Mouse (Mus musculus): ENCODE data around the gene Gm5938. TPM values are rescaled to one million over a fixed set of nuclear protein-coding genes. Genes with fewer than 3 reads are reported as not detected.

Gm5938 gene
- not detected for total RNA-seq (2021)
- long read RNA-seq: 0 reads

GRCm38 (mm10) chrX:78125167-78125566 is at the start of gene Gm5938:
TSS of gene Gm5938 (plus strand) at chrX:78125467.
- DNase-seq (ENCODE audit: low spot score in 2 of 2): no peak

GRCm38 (mm10) chrX:78091274-78091673 is 34.0 kb upstream of the Gm5938 start, which contains the start of gene Obp1a:
TSS of gene Obp1a (minus strand) at chrX:78091374.
- DNase-seq (ENCODE audit: low spot score in 2 of 2): no peak

Other genes starting within 250 kb of the Gm5938 start
- not detected for gene 5430402E10Rik, start 200.4 kb upstream of the Gm5938 start, total RNA-seq (2021)
- gene Obp1a, start 34.1 kb upstream of the Gm5938 start, total RNA-seq (2021): not detected
- not detected for gene Obp1b, start 61.3 kb downstream of the Gm5938 start, total RNA-seq (2021)
- not detected for gene Gm14743, start 120.5 kb downstream of the Gm5938 start, total RNA-seq (2021)
- not detected for gene 4930480E11Rik, start 244.2 kb downstream of the Gm5938 start, total RNA-seq (2021)

Measured in layer of hippocampus, postnatal 10 days (tissue).